Mouse (Mus musculus): ENCODE data around the gene Ubqln1. TPM values are rescaled to one million over a fixed set of nuclear protein-coding genes. Genes with fewer than 3 reads are reported as not detected.
A peak's percentile ranks its signal among the peaks of the same experiment; 100 is the strongest.

Gene Ubqln1
- polyA plus RNA-seq, 2 experiments = 28.6 to 28.8 TPM

DNA sequence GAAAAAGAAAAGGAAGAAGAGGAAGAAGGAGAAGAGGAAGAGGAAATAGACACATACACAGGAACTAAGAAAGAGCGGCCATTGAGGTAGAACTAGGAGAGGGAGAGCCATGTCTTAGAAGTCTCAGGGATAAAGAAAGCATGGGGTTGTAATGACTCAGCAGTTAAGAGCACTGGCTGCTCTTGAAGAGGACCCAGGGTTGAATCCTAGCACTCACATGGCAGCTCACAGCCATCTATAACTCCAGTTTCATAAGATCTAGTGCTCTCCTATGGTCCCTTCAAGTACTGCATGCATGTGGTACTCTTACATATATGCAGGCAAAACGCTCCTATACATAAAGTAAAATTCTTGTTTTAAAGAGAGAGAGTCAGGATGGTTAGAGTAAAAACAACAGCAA is 59.4 kb downstream of the Ubqln1 start:
- TF ChIP-seq CTCF (IDR thresholded peaks at IDR 0.05; ENCODE audit: low read depth) (no peak), EP300 (IDR thresholded peaks at IDR 0.05; ENCODE audit: low read depth) (no peak)
- no peak for ATAC-seq (ENCODE audit: insufficient read depth)
- no peak overlapping the region for H3K27ac ChIP-seq
- H3K9ac ChIP-seq (replicated peaks) = no peak overlapping the region
- 54% methylated on average over 2 of the region's 2 CpGs for WGBS (ENCODE audit: insufficient replicate concordance)
- no peaks in the 10 kb centered on the region for H3K9me3 ChIP-seq (ENCODE audit: control insufficient read depth, low read length)
- H3K4me1 ChIP-seq (replicated peaks; ENCODE audit: control insufficient read depth in 2 of 2, insufficient read depth in 2 of 2, low read length in 1 of 2) = peaks cover 0 to 6% of the 10 kb centered on the region in 2 experiments; a peak in 2 of 4 replicates
- no peak overlapping the region for H3K4me3 ChIP-seq (ENCODE audit: insufficient read depth in 1 of 2, low read depth in 2 of 2, low read length in 2 of 2)
- H3K27me3 ChIP-seq (ENCODE audit: control insufficient read depth, insufficient read depth, low read length) = no peaks in the 10 kb centered on the region
- no peak overlapping the region for H3K4me2 ChIP-seq (ENCODE audit: low read depth)
- no peaks in the 10 kb centered on the region; the same call in 1 of the 2 replicates for H3K36me3 ChIP-seq (replicated peaks; ENCODE audit: control insufficient read depth, insufficient read depth, low read depth)
- no peak for DNase-seq (ENCODE audit: low read depth in 3 of 3, low spot score in 3 of 3)

DNA sequence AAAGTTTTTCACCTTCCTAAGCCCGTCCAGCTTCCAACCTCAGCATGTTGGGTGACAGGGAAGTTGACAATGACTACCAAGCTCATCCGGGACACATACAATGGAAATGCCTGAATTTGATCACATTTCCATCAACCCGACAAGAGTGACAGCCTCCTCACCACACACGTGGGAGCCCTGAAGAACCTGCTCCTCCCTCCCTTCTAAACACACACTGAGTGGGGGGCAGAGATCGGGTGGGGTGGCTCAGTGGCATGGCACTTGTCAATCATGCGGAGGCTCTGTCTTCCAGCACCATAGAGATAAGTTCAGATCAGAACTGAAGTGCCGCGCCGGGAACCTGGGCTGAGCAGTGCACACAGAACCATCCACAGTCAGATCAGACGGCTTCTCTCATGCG is 65.0 kb downstream of the Ubqln1 start:
- TF ChIP-seq EP300 (IDR thresholded peaks at IDR 0.05; ENCODE audit: low read depth) (no peak), CTCF (IDR thresholded peaks at IDR 0.05; ENCODE audit: low read depth) (no peak)

DNA sequence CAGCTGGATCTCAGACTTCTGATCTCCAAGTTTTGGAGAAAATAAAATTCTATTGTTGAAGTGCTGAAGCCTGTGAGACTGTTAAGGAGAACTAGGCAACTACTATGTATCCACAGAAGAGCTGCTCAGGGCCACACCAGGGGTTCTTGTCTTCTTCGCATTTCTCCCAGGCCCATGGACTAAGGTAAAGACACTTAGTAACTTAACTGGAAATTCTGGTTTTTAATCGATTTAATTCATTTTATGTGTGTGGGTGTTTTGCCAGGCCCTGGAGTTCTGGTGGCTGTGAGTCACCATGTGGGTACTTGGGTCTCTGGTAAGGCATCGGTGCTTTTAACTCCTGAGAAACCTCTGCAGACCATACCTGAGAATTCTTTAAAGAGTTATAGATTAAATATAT is 65.8 kb downstream of the Ubqln1 start:
- no peaks in the 10 kb centered on the region for H3K36me3 ChIP-seq (replicated peaks; ENCODE audit: control insufficient read depth, insufficient read depth, low read depth)
- no peak overlapping the region for H3K4me2 ChIP-seq (ENCODE audit: low read depth)
- TF ChIP-seq EP300 (IDR thresholded peaks at IDR 0.05; ENCODE audit: low read depth) = no peak
- TF ChIP-seq CTCF (IDR thresholded peaks at IDR 0.05; ENCODE audit: low read depth) = no peak
- 74% methylated on average over 3 of the region's 3 CpGs for WGBS (ENCODE audit: insufficient replicate concordance)
- no peak for DNase-seq (ENCODE audit: low read depth in 3 of 3, low spot score in 3 of 3)
- H3K27me3 ChIP-seq (ENCODE audit: control insufficient read depth, insufficient read depth, low read length) = no peaks in the 10 kb centered on the region; the same call in 1 of the 2 replicates
- ATAC-seq (ENCODE audit: insufficient read depth) = no peak
- no peak overlapping the region for H3K27ac ChIP-seq
- no peak overlapping the region for H3K9ac ChIP-seq (replicated peaks)
- H3K4me1 ChIP-seq (replicated peaks; ENCODE audit: control insufficient read depth in 2 of 2, insufficient read depth in 2 of 2, low read length in 1 of 2) = peaks cover 0 to 8% of the 10 kb centered on the region in 2 experiments; a peak in 1 of 4 replicates
- no peaks in the 10 kb centered on the region for H3K9me3 ChIP-seq (ENCODE audit: control insufficient read depth, low read length)
- H3K4me3 ChIP-seq (ENCODE audit: insufficient read depth in 1 of 2, low read depth in 2 of 2, low read length in 2 of 2) = no peak overlapping the region

More for the DNA sequence above, 65.0 kb downstream of the Ubqln1 start:
- Histone ChIP-seq H3K4me2 (ENCODE audit: low read depth) (no peak overlapping the region), H3K27me3 (ENCODE audit: control insufficient read depth, insufficient read depth, low read length) (no peaks in the 10 kb centered on the region; the same call in 1 of the 2 replicates), H3K36me3 (replicated peaks; ENCODE audit: control insufficient read depth, insufficient read depth, low read depth) (no peaks in the 10 kb centered on the region), H3K27ac (no peak overlapping the region), H3K4me3 (ENCODE audit: insufficient read depth in 1 of 2, low read depth in 2 of 2, low read length in 2 of 2) (no peak overlapping the region), H3K9ac (replicated peaks) (no peak overlapping the region), H3K4me1 (replicated peaks; ENCODE audit: control insufficient read depth in 2 of 2, insufficient read depth in 2 of 2, low read length in 1 of 2) (peaks cover 0 to 8% of the 10 kb centered on the region in 2 experiments; a peak in 1 of 4 replicates), H3K9me3 (ENCODE audit: control insufficient read depth, low read length) (no peaks in the 10 kb centered on the region)
- 47% methylated on average over 11 of the region's 11 CpGs for WGBS (ENCODE audit: insufficient replicate concordance)
- ATAC-seq (ENCODE audit: insufficient read depth) (no peak), DNase-seq (ENCODE audit: low read depth in 3 of 3, low spot score in 3 of 3) (no peak)

DNA sequence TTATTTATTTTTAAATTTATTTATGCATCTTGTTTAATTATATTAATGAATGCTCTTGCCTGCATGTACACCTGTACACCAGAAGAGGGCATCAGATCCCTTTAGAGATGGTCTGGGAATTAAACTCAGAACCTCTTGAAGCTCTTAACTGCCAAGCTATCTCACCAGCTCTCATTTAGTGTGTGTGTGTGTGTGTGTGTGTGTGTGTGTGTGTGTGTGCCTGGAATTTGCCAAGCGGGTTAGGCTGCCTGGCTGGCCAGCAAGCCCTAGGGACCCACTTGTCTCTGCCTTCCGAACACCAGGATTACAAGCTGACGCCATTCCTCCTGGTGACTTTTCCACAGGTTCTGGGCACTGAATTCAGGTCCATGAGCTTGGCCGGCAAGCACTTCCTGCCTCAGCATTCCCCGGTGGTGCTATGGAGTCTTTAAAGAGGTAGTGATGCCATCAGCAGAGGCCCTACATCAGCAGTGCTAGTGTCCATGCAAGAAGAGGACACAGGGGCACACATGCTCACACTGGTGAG is 66.4 kb downstream of the Ubqln1 start:
- H3K27ac ChIP-seq = no peak overlapping the region
- no peaks in the 10 kb centered on the region for H3K36me3 ChIP-seq (replicated peaks; ENCODE audit: control insufficient read depth, insufficient read depth, low read depth)
- DNase-seq (ENCODE audit: low read depth in 3 of 3, low spot score in 3 of 3) = no peak
- peaks cover 0 to 8% of the 10 kb centered on the region in 2 experiments; a peak in 1 of 4 replicates for H3K4me1 ChIP-seq (replicated peaks; ENCODE audit: control insufficient read depth in 2 of 2, insufficient read depth in 2 of 2, low read length in 1 of 2)
- no peaks in the 10 kb centered on the region; the same call in 1 of the 2 replicates for H3K27me3 ChIP-seq (ENCODE audit: control insufficient read depth, insufficient read depth, low read length)
- H3K9ac ChIP-seq (replicated peaks) = no peak overlapping the region
- no peaks in the 10 kb centered on the region for H3K9me3 ChIP-seq (ENCODE audit: control insufficient read depth, low read length)
- ATAC-seq (ENCODE audit: insufficient read depth) = peak; percentile 50; the same call in 1 of the 2 replicates
- WGBS (ENCODE audit: insufficient replicate concordance) = 38% methylated on average over 5 of the region's 5 CpGs
- peak overlapping the region; percentile 83 for H3K4me2 ChIP-seq (ENCODE audit: low read depth)
- H3K4me3 ChIP-seq (ENCODE audit: insufficient read depth in 1 of 2, low read depth in 2 of 2, low read length in 2 of 2) = peak overlapping the region in 1 of 2 experiments; percentile 45; a peak in 2 of 4 replicates
- TF ChIP-seq CTCF (IDR thresholded peaks at IDR 0.05; ENCODE audit: low read depth) = peak; percentile 70
- no peak for TF ChIP-seq EP300 (IDR thresholded peaks at IDR 0.05; ENCODE audit: low read depth)

DNA sequence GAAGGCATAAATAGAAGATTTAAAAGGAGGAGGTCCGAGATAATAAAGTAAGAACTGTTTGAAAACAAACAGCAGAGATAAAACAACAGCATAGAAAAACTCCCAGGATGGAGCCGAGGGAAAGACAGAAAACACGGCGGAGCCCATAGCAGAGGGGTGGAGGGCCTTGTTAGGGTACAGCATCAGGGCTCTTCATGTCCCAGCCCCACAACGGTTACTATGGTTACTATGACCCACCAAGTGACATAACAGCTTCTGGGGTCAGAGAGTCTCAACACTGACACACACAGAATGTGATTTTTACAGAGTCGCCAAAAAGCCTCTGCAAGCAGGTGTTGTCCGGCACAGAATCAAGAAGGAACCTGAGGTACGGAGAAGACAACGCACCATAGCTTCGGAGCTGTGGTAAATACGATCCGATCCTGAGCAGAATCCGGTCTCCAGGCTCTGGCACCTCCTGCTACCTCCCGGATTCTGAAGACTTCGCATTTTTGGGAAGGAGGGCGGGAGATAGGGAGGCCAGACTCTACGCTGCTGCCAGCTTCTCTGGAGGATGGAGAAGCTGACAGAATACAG is 67.1 kb downstream of the Ubqln1 start:
- ATAC-seq (ENCODE audit: insufficient read depth) (peak; percentile 93), DNase-seq (ENCODE audit: low read depth in 3 of 3, low spot score in 3 of 3) (peak; percentile 63 to 74 (median 67))
- H3K9ac ChIP-seq (replicated peaks) = peak overlapping the region; percentile 38
- peak overlapping the region; percentile 34 for H3K27ac ChIP-seq
- H3K27me3 ChIP-seq (ENCODE audit: control insufficient read depth, insufficient read depth, low read length) = no peaks in the 10 kb centered on the region; the same call in 1 of the 2 replicates
- TF ChIP-seq EP300 (IDR thresholded peaks at IDR 0.05; ENCODE audit: low read depth) (no peak), CTCF (IDR thresholded peaks at IDR 0.05; ENCODE audit: low read depth) (no peak)
- H3K4me2 ChIP-seq (ENCODE audit: low read depth) = peak overlapping the region; percentile 83
- H3K4me1 ChIP-seq (replicated peaks; ENCODE audit: control insufficient read depth in 2 of 2, insufficient read depth in 2 of 2, low read length in 1 of 2) = peaks cover 0 to 8% of the 10 kb centered on the region in 2 experiments; a peak in 1 of 4 replicates
- H3K36me3 ChIP-seq (replicated peaks; ENCODE audit: control insufficient read depth, insufficient read depth, low read depth) = no peaks in the 10 kb centered on the region
- peak overlapping the region; percentile 45 to 60 for H3K4me3 ChIP-seq (ENCODE audit: insufficient read depth in 1 of 2, low read depth in 2 of 2, low read length in 2 of 2)
- 1% methylated on average over 17 of the region's 17 CpGs for WGBS (ENCODE audit: insufficient replicate concordance)
- no peaks in the 10 kb centered on the region for H3K9me3 ChIP-seq (ENCODE audit: control insufficient read depth, low read length)
